Mouse (Mus musculus) C3H10T1/2 (cell line): ENCODE results near the gene Cbwd1. TPM values are rescaled to one million over a fixed set of nuclear protein-coding genes. Genes with fewer than 3 reads are reported as not detected.

Experiments
- polyA plus RNA-seq, 2 experiments: library from polyadenylated mRNA; unstranded; fragments of >200 nt; fragmentation: generic; extraction: Trizol; gene quantifications; one replicate each; pipeline ENCODE4 v1.2.1; 2012; ENCODE audit warnings: missing spikeins in 2 of 2

The Cbwd1 gene
- 1 to 10 TPM in 1 of 2 experiments, under 1 TPM in 1; 0.53 to 6.2 TPM for polyA plus RNA-seq

GRCm38 (mm10) chr19:24961172-24961962 is at the start of gene Cbwd1:
Cbwd1 (minus strand) TSS chr19:24961610.

GRCm38 (mm10) chr19:24999201-24999886 is 37.9 kb upstream of the Cbwd1 start, which contains the start of gene Dock8:
Dock8 (plus strand) TSS chr19:24999534.

GRCm38 (mm10) chr19:24900581-24901220 is 60.7 kb downstream of the Cbwd1 start, which contains the start of gene Foxd4:
Foxd4 (minus strand) TSS chr19:24901197.

GRCm38 (mm10) chr19:24875129-24875870 is 86.1 kb downstream of the Cbwd1 start, which contains the start of gene Gm10053:
Gm10053 (plus strand) TSS chr19:24875686.

Other genes starting within 250 kb of the Cbwd1 start
- gene Pgm5, start 99.8 kb downstream of the Cbwd1 start, polyA plus RNA-seq, result 10 to 100 TPM in 1 of 2 experiments, under 1 TPM in 1; 0.09 to 87.8 TPM
- gene Gm10053, start 85.9 kb downstream of the Cbwd1 start, polyA plus RNA-seq, result 10 to 100 TPM; 30.2 to 34.8 TPM
- not detected for gene Foxd4, start 60.4 kb downstream of the Cbwd1 start, polyA plus RNA-seq
- 1 to 10 TPM in 1 of 2 experiments, under 1 TPM in 1; 0.48 to 1.4 TPM for gene Dock8, start 37.9 kb upstream of the Cbwd1 start, polyA plus RNA-seq